Mouse (Mus musculus) MEL (cell line): ENCODE measurements around the gene Tanc1. TPM values are rescaled to one million over a fixed set of nuclear protein-coding genes. Genes with fewer than 3 reads are reported as not detected.

Experiments used
- DNase-seq: peaks from one replicate; pipeline ENCODE4 v3.0.0; 2011; ENCODE audit warnings: low read depth, low spot score
- H3K27ac ChIP-seq: 2 replicates; pipeline ENCODE4 v1.5.1; 2012; ENCODE audit warnings: low read depth, mild to moderate bottlenecking, control low read depth, low read length, moderate library complexity; ENCODE audit not compliant: control insufficient read depth
- H3K27me3 ChIP-seq, 2 experiments: fragments of 150-350 bp in 1 of 2; sonication (generic) in 1 of 2; 2 replicates each; pipeline ENCODE4 v1.6.1; 2012; ENCODE audit warnings: low read length in 2 of 2, mild to moderate bottlenecking in 2 of 2, improper control_type of control experiment in 1 of 2, moderate library complexity in 1 of 2; ENCODE audit not compliant: insufficient read depth in 2 of 2, control insufficient read depth in 1 of 2
- H3K36me3 ChIP-seq, 2 experiments: 2 replicates each; pipeline ENCODE4 v1.6.1; 2012 to 2014; ENCODE audit warnings: low read length in 2 of 2, improper control_type of control experiment in 1 of 2, inconsistent platforms in 1 of 2, mild to moderate bottlenecking in 1 of 2; ENCODE audit not compliant: insufficient read depth in 2 of 2, control insufficient read depth in 1 of 2
- H3K4me1 ChIP-seq, 2 experiments: fragments of 150-350 bp in 1 of 2; sonication (generic) in 1 of 2; 2 replicates each; pipeline ENCODE4 v1.6.1; 2012; ENCODE audit warnings: low read length in 2 of 2, improper control_type of control experiment in 1 of 2, mild to moderate bottlenecking in 1 of 2; ENCODE audit not compliant: insufficient read depth in 2 of 2, control insufficient read depth in 1 of 2
- H3K4me3 ChIP-seq, 2 experiments: fragments of 150-350 bp in 1 of 2; sonication (generic) in 1 of 2; 2 replicates each; pipeline ENCODE4 v1.5.1; 2012; ENCODE audit warnings: low read depth in 2 of 2, low read length in 2 of 2, mild to moderate bottlenecking in 2 of 2, moderate library complexity in 2 of 2, control low read depth in 1 of 2, improper control_type of control experiment in 1 of 2; ENCODE audit not compliant: control insufficient read depth in 1 of 2, insufficient read depth in 1 of 2
- H3K79me2 ChIP-seq: 2 replicates; pipeline ENCODE4 v1.6.1; 2012; ENCODE audit warnings: mild to moderate bottlenecking, low read length, moderate library complexity; ENCODE audit not compliant: control insufficient read depth, poor library complexity, insufficient read depth
- H3K9ac ChIP-seq: 2 replicates; pipeline ENCODE4 v1.6.1; 2012; ENCODE audit warnings: low read depth, mild to moderate bottlenecking, control low read depth, low read length, moderate library complexity; ENCODE audit not compliant: control insufficient read depth, poor library complexity, severe bottlenecking
- H3K9me3 ChIP-seq: fragments of 150-350 bp; sonication (generic); replicated peaks from 2 replicates; pipeline ENCODE4 v1.6.1; 2012; ENCODE audit warnings: mild to moderate bottlenecking, low read length, improper control_type of control experiment, moderate library complexity; ENCODE audit not compliant: insufficient read depth
- CHD2 ChIP-seq: IDR thresholded peaks from 2 replicates; pipeline ENCODE4 v1.6.1; 2011; ENCODE audit warnings: low read length, improper control_type of control experiment
- ELF1 ChIP-seq: IDR thresholded peaks from 2 replicates; pipeline ENCODE4 v1.6.1; 2014; ENCODE audit warnings: low read depth, mild to moderate bottlenecking, inconsistent platforms, low read length, improper control_type of control experiment, moderate library complexity
- EP300 ChIP-seq, 2 experiments: IDR thresholded peaks; 2 replicates each; pipeline ENCODE4 v1.6.1; 2011; ENCODE audit warnings: improper control_type of control experiment in 2 of 2, low read length in 2 of 2, low read depth in 1 of 2, mild to moderate bottlenecking in 1 of 2
- ETS1 ChIP-seq: IDR thresholded peaks from 2 replicates; pipeline ENCODE4 v1.6.1; 2012; ENCODE audit warnings: low read depth, mild to moderate bottlenecking, inconsistent platforms, low read length, improper control_type of control experiment, moderate library complexity
- GABPA ChIP-seq: IDR thresholded peaks from 2 replicates; pipeline ENCODE4 v1.6.1; 2012; ENCODE audit warnings: low read depth, mild to moderate bottlenecking, inconsistent platforms, low read length, improper control_type of control experiment, moderate library complexity
- MAFK ChIP-seq: IDR thresholded peaks from 2 replicates; pipeline ENCODE4 v1.6.1; 2011; ENCODE audit warnings: low read depth, mild to moderate bottlenecking, low read length, improper control_type of control experiment, borderline replicate concordance
- MAZ ChIP-seq: IDR thresholded peaks from 2 replicates; pipeline ENCODE4 v1.6.1; 2012; ENCODE audit warnings: low read depth, mild to moderate bottlenecking, inconsistent platforms, low read length, improper control_type of control experiment
- MEF2A ChIP-seq: IDR thresholded peaks from 2 replicates; pipeline ENCODE4 v1.6.1; 2014; ENCODE audit warnings: low read depth, mild to moderate bottlenecking, inconsistent platforms, low read length, improper control_type of control experiment; ENCODE audit not compliant: poor library complexity, insufficient replicate concordance, severe bottlenecking; ENCODE audit errors: extremely low read depth
- MXI1 ChIP-seq: IDR thresholded peaks from 2 replicates; pipeline ENCODE4 v1.6.1; 2011; ENCODE audit warnings: mild to moderate bottlenecking, low read depth, low read length, improper control_type of control experiment
- MYB ChIP-seq: IDR thresholded peaks from 2 replicates; pipeline ENCODE4 v1.6.1; 2011; ENCODE audit warnings: mild to moderate bottlenecking, low read depth, low read length, improper control_type of control experiment
- MYC ChIP-seq: IDR thresholded peaks from 2 replicates; pipeline ENCODE4 v1.6.1; 2011; ENCODE audit warnings: low read depth, mild to moderate bottlenecking, low read length, improper control_type of control experiment, moderate library complexity
- NELFE ChIP-seq: IDR thresholded peaks from 2 replicates; pipeline ENCODE4 v1.6.1; 2011; ENCODE audit warnings: low read depth, low read length, improper control_type of control experiment
- POLR2AphosphoS2 ChIP-seq: IDR thresholded peaks from 2 replicates; pipeline ENCODE4 v1.6.1; 2011; ENCODE audit warnings: low read length, improper control_type of control experiment
- TAL1 ChIP-seq: IDR thresholded peaks from 2 replicates; pipeline ENCODE4 v1.6.1; 2012; ENCODE audit warnings: mild to moderate bottlenecking, inconsistent platforms, low read length, moderate library complexity, mixed read lengths
- TBP ChIP-seq: IDR thresholded peaks from 2 replicates; pipeline ENCODE4 v1.8.0; 2011; ENCODE audit warnings: low read depth, low read length, improper control_type of control experiment
- UBTF ChIP-seq: IDR thresholded peaks from 2 replicates; pipeline ENCODE4 v1.6.1; 2012; ENCODE audit warnings: low read depth, mild to moderate bottlenecking, inconsistent platforms, low read length, improper control_type of control experiment, moderate library complexity, borderline replicate concordance; ENCODE audit not compliant: insufficient read depth
- USF1 ChIP-seq: IDR thresholded peaks from 2 replicates; pipeline ENCODE4 v1.6.1; 2014; ENCODE audit warnings: low read depth, mild to moderate bottlenecking, inconsistent platforms, low read length, improper control_type of control experiment, moderate library complexity
- USF2 ChIP-seq, 2 experiments: IDR thresholded peaks; 2 replicates each; pipeline ENCODE4 v1.6.1; 2011 to 2012; ENCODE audit warnings: improper control_type of control experiment in 2 of 2, low read length in 2 of 2, borderline replicate concordance in 1 of 2, inconsistent platforms in 1 of 2, low read depth in 1 of 2, mild to moderate bottlenecking in 1 of 2; ENCODE audit not compliant: insufficient read depth in 1 of 2
- polyA plus RNA-seq, 2 experiments: library from polyadenylated mRNA; stranded (reverse) in 1 of 2; unstranded in 1 of 2; fragments of >175 nt in 1 of 2; fragments of >200 nt in 1 of 2; gene quantifications; 2 replicates each; pipeline versions ENCODE4 v1.2.1 to v1.2.4; 2012; ENCODE audit warnings: low replicate concordance in 2 of 2, low read depth in 1 of 2; ENCODE audit not compliant: insufficient read length in 2 of 2, insufficient read depth in 1 of 2, missing spikeins in 1 of 2
- total RNA-seq: library from RNA; depleted of rRNA; stranded (reverse); fragments of 300-350 nt; gene quantifications from 2 replicates; pipeline ENCODE4 v1.2.3, GENCODE M21; 2012

Tanc1 gene
- total and polyA plus RNA-seq, 3 experiments, result 0.54 to 0.78 TPM; not detected in 1

- Histone ChIP-seq H3K9ac (no peak overlapping the region), H3K27ac (no peak overlapping the region), H3K4me1 (no peaks in the 10 kb centered on the region), H3K36me3 (no peaks in the 10 kb centered on the region), H3K79me2 (no peaks in the 10 kb centered on the region), H3K27me3 (no peaks in the 10 kb centered on the region), H3K4me3 (no peak overlapping the region), H3K9me3 (no peaks in the 10 kb centered on the region)
- no peak for DNase-seq
- TF ChIP-seq CHD2 (no peak), USF2 (IDR thresholded peaks at IDR 0.05; ENCODE audit: borderline replicate concordance in 1 of 2, insufficient read depth in 1 of 2, low read depth in 1 of 2, low read length in 2 of 2) (no peak), MYC (no peak), POLR2AphosphoS2 (no peak), MAFK (no peak), MXI1 (no peak)
These were observed 168.4 kb downstream of the Tanc1 start for GRCm38 (mm10) chr2:59780240-59780639.

DNA sequence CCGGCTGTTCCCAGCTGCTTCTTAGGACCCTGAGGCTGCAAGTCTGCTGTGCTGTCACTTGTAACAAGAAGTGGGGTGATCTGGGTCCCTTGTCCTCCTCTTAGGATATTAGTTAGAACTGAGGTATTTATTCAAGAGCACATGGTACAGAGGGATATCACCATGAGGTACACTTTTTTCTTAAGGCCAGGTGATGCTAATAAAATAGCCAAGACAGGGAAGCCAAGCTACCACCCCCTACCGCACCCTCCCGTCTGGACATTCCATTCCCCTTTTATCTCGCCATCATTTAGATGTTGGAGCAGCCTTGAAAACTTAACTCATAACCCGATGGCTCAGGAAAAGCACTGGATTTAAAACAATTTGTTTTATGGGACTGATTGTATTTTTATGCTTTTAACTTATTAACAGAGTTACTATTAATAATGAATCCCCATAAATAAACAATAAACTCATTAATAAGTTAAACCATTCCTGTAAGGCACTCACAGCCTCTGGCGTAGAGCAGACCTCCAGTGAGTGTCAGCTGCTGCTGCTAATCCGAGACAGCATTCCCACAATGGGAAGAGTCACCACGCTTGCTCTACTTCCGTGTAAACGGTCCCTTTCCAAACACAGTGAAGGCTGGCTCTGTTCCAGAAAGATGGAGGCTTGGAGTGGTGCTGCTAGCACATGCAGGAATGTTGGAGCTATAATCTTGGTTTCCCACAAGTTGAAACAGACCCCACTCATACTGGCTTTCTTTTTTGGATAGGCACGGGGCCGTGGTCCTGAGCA, 171.4 kb downstream of the Tanc1 start:
- no peak for DNase-seq
- Histone ChIP-seq H3K79me2 (no peaks in the 10 kb centered on the region), H3K9me3 (no peaks in the 10 kb centered on the region), H3K27ac (no peak overlapping the region), H3K4me3 (no peak overlapping the region), H3K36me3 (no peaks in the 10 kb centered on the region), H3K4me1 (no peaks in the 10 kb centered on the region), H3K9ac (no peak overlapping the region), H3K27me3 (no peaks in the 10 kb centered on the region)
- TF ChIP-seq UBTF (no peak), USF1 (no peak), MEF2A (no peak), MYB (no peak), ETS1 (no peak), CHD2 (no peak), GABPA (no peak), TBP (no peak), USF2 (IDR thresholded peaks at IDR 0.05; ENCODE audit: borderline replicate concordance in 1 of 2, insufficient read depth in 1 of 2, low read depth in 1 of 2, low read length in 2 of 2) (no peak), MYC (no peak), ELF1 (no peak), TAL1 (no peak), MAZ (no peak), EP300 (IDR thresholded peaks at IDR 0.05; ENCODE audit: low read depth in 1 of 2, low read length in 2 of 2) (no peak), NELFE (no peak)
